Mouse (Mus musculus): ENCODE results near the gene Kdm4b. TPM values are rescaled to one million over a fixed set of nuclear protein-coding genes. Genes with fewer than 3 reads are reported as not detected.

Gene Kdm4b
- total RNA-seq (2017) = 27.2 and 29.6 TPM in 2 replicates

DNA sequence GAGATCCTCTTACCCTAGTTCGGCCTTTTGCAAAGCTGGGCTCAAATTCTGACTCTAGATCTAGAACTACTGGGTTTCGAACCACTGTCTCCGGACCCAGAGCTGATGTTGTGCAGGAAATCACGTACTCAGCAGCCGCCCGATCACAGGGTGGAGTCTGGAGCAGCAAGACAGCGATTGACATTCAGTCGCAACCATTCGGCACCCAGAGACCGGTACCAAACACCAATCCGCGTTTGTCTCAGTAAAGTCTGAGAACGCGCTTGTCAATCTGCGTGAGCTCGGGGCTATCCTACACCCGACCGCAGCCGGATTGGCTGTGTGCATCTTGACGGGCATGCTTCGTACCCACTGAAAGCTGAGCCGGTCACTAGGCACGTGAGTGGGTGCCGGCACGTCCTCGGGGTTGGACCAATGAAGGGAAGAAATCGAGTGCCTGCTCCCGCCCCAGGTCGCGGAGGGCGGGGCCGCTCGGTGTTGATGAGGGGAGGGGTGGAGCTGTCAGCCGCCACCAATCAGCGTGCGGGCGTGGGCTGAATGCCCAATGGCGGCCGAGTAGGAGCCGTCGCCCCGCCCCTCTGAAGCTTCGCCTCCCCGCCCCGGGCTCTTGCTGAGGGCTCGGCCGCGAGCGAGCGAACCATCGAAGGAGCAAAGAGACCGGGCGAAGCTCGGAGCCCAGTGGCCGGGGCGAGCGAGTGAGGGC, at the start of gene Kdm4b:
Gene Kdm4b (plus strand): TSS at position 613 of the 703 bp plus-strand sequence.
- ATAC-seq (ENCODE audit: extremely low read depth, insufficient number of reproducible peaks, low FRiP score, poor library complexity, severe bottlenecking) = peak; percentile 93

DNA sequence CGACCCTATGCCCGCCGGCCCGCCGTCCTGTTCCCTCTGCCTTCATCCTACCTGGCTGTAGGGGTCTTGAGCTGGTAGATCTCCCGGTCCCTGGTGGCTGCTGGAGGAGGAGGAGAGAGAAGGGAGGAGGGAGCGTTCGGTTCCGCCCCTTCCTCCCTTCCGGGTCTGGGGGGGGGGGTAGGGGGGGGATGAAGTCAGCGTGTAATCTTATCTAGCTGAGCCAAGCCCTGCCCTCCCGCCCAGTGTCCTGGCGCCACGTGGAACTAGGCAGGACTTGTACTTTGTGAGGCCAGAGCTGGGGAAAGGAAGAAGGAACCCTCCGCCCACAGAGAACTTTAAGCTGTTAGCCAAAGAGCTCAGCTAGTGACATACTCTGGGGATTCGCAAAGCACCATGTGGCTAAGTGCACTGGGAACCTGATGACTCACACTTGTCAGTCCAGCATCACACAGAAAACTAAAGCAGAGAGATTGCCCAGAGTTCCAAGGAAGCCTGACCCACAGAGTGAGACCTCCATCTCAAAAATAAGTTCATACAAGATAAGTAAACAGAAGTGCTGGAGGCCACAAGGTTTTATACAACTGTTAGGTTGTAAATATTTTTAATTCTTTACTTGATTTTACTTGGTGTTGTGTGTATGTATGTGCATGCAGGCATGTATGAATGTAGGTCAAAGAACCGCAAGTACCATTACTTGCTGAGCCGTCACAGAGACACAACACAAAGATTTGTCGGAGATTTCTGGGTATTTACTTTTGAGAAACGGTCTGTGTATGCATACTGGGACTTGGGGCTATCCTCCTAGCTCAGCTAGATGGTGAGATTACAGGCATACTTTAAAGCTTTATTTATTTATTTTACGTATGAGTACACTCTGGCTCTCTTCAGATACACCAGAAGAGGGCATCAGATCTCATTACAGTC, 49.0 kb upstream of the Kdm4b start, which contains the start of gene Ticam1:
Gene Ticam1 (minus strand): TSS at position 144 of the 924 bp plus-strand sequence.
- ATAC-seq (ENCODE audit: extremely low read depth, insufficient number of reproducible peaks, low FRiP score, poor library complexity, severe bottlenecking) = peak; percentile 73

DNA sequence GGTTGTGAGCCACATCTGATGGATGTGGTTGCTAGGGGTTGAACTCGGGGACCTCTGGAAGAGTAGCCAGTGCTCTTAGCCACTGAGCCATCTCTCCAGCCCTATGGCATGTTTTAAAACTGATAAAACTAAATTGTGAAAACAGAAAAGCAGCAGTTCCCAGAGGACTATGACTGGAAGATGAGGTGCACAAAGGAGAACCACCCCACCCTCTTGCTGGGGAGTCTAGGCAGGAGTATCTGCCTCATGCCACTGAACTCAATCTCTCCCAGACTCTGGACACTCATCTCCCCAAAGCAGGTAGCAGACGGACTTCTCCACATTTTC, 48.3 kb upstream of the Kdm4b start:
- ATAC-seq (ENCODE audit: extremely low read depth, insufficient number of reproducible peaks, low FRiP score, poor library complexity, severe bottlenecking) = no peak

DNA sequence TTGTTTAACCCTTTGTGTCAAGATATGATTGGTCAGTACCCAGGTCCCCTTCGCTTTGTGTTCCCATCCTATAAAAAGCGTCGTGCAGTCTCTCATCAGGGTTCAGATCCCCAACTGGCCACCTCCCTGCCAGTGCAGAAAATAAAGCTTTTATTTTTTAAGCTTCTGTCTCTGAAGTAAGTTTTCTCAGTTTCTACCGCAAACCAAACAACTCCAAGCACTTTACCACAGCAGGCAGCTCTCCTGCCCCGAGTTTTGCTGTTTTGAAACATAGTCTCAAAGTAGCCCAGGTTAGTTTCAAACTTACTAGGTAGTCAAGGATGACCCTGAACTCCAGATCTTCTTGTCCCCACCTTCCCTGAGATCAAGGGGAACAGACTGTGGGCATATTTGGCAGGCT, 47.5 kb upstream of the Kdm4b start:
- no peak for ATAC-seq (ENCODE audit: extremely low read depth, insufficient number of reproducible peaks, low FRiP score, poor library complexity, severe bottlenecking)

DNA sequence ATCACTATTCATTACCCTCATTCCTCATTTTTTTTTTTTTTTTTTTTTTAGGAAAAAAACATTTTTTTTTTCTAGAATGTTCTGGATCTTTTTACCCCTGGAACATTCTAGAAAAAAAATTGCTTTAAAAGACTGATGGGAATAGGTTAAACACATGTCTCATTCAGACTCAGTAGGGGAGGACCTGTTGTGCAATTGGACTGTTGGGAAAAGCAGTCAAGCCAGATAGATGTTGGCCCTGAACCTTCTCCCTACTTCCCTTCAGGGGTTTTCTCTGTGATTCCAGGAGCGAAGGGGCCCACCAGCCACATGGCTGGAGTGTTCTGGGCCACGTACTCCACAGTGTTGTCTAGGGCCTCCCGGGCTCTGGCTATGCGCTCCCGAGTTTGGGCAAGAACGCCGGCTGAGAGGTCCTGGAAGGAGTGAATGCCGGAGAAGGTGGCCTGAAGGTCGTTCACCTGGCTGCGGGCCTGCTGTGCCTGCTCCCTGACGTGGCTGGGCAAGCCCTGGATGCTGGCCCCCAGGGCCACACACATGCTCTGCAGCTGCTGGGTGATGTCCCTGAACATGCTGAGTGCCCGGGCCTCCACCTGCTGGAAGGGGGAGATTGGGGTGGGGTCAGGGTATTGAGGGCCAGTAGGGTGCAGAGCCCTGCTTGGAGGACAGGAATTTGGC, 46.2 kb upstream of the Kdm4b start:
- ATAC-seq (ENCODE audit: extremely low read depth, insufficient number of reproducible peaks, low FRiP score, poor library complexity, severe bottlenecking) = no peak

DNA sequence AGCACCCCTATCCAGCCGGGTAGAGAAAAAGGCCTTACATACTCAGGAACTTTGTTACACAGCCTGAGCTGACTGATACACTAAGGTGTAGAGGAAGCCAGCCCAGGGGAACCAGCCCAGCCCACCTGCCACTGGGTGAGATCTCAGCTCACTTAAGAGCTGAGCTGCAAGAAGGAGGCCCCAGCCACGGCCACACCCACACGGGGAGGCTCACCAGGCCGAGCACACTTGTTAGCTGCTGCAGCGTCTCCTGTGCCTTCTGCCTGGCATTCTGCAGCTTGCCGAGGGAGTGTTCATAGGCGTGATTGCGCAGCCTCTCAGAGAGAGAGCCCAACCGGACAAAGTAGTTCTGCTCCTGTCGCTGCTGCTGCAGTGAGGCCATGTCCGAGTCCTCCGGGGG, 44.7 kb upstream of the Kdm4b start:
- ATAC-seq (ENCODE audit: extremely low read depth, insufficient number of reproducible peaks, low FRiP score, poor library complexity, severe bottlenecking) = no peak

DNA sequence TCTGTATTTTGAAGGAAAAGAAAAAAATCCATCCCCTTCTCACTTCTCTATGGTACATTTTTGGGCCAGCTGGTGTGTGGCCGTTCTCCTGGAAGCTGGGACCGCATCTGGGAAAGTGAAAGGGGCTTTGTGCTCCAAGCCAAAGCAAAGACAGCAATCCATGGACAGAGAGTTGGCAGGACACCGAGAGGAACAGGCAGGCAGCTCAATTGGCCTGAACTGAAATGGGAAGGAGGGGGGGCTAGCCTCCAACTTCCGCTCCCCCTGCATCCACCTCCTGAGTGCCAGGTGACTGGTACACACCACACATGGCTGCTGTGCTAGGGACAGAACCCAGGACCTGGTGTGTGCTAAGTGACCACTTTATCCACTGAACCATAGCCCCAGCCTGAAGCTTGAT, 43.1 kb upstream of the Kdm4b start:
- no peak for ATAC-seq (ENCODE audit: extremely low read depth, insufficient number of reproducible peaks, low FRiP score, poor library complexity, severe bottlenecking)

DNA sequence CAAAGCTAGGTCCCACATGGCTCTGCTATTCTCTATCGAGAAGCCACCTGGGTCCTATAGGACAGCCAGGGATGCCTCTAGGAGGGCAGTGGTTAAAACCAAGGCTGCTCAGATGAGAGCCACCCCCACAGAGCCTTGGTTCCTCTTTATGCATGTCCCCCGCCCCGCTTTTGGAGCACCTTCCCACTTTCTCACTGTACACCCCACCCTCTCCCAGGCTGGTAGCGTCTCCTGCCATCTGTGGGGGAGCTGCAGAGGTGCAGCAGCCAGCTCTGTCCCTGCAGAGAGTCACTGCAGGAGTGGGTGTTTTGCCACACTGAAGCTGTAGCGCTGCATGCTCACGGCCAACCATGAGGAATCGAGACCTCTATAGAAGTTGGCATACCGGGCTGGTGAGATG, 42.5 kb upstream of the Kdm4b start:
- ATAC-seq (ENCODE audit: extremely low read depth, insufficient number of reproducible peaks, low FRiP score, poor library complexity, severe bottlenecking) = no peak

DNA sequence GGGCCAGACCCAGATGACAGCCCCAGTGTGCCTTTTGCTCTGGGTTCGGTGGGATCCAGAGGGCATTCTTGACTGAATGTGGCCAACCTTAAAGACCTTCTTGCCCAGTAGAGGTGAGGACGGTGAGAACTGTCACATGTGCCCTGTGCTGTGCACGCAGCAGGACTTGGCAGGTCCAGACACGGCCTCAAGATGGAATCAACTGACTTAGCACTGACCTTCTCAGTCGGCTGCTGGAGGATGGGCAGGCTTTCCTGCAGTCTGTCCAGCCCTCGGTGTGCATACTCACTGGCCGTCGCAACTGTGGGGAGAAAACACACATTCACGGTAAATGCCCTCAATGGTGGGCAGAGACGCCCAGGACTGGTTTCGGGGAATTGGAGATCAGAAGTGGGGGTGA, 39.9 kb upstream of the Kdm4b start:
- no peak for ATAC-seq (ENCODE audit: extremely low read depth, insufficient number of reproducible peaks, low FRiP score, poor library complexity, severe bottlenecking)

DNA sequence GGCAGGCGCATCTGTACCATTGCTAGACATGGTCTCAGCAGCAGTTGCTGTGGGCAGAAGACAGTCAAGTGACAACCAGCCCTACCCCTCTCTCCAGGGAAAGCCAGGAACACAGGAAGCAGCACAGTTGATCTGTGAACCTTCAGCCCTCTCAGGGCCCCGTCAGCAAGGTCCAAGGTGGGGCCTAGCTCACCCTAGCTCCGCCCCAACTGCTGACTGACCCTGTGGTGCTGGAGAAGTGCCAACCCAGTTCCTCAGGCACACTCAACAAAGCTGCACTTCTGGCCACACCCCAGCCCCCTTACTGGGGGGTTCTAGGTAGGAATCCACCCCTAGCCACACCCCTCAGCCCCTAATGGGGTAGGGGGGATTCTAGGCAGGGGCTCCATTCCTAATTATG, 38.0 kb upstream of the Kdm4b start:
- ATAC-seq (ENCODE audit: extremely low read depth, insufficient number of reproducible peaks, low FRiP score, poor library complexity, severe bottlenecking) = no peak

DNA sequence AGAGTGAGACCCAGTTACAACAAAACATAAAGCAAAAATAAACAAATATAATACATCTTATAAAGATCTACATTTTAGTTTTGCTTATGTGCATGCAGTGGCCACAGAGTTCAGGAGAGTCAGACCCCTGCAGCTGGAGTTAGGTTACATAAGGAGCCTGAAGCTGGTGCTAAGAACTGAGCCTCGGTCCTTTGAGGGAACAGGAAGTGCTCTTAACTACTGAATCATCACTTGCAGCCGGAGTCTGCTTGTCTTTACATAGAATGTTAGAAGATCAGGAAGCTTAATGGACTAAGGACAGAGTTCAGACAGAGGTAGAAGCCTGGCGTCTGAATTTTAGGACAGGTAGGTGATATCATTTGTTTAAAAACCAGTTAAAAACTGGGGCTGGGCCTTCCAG, 37.0 kb upstream of the Kdm4b start:
- no peak for ATAC-seq (ENCODE audit: extremely low read depth, insufficient number of reproducible peaks, low FRiP score, poor library complexity, severe bottlenecking)

DNA sequence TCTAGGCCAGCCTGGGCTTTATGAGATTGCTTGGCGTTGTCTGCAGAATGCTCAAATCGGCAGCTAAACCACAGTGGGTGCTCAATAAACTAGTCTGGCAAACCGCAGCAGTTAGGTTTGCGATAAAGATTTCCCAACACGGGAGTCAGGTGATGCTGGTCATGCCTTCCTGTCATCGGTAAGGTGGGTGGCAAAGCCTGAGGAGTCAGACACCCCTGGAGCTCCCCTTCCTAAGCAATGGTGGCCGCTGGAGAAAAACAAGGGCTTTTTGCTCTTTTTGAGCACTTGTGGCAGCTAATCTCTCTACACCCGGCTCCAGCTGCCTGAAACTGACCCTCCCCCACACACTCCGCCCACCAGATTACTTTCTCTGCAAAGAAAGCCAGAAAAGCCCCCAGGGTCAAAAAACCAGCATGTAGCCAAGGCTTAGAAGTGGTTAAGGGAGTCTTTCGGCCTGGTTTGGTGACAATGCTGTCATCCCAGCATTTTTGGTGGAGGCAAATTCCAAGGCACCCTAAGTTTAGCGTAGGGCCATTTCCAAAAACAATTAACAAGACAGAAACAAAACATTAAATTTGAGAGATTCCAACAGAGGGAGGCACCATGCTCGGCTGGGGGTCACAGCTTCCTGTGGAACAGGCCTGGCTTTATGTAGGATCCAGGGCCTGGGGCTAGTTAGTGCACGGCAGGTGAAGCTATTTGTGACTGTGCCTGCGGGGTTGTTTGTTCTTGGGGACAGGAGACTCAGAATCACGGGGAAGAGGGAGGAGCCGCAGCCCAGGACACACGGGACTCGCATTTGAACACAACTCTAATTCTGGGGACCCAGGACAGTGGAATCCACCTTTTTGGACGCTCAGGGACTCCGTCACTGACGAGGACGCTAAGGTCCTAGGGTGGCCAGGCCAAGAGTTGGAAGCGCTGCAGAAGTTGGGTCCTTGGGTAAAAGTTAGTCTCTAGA, 36.2 kb upstream of the Kdm4b start:
- no peak for ATAC-seq (ENCODE audit: extremely low read depth, insufficient number of reproducible peaks, low FRiP score, poor library complexity, severe bottlenecking)

DNA sequence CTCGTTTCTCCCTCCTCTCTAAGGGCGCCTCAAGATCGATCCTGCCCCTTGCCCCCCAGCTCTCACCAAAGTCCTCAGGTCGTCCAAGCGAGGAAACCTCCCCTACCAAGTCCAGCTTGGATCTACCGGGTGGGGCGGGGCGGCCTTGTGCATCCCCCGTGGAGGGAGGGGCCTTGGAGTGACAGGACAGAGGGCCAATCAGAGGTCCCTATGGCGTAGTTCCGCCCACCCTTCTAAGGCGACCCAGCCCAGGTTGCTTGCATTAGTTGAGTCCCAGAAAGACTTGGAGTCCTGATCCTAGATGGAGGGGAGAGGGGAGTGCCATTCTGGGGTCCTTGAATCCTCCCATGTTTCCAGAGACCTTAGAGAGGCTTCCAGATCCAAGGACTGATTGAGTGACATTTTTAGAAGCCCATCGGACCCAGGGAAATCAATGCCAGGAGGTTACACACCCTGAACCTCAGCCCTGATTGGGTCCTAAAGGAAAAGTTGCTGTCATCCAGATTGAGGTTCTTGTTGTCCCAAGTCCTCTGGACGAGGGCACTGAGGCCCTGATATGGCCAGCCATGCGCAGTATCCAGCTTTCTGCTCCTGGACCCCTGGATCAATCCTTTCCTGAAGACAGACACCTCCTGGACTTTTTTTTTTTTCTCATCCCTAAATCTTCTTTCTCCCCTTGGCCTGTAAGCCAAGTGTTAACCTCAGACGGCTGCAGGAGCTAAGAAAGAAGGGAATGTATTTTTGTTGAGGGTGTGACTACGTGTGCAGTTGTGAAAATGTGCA, 35.3 kb upstream of the Kdm4b start:
- ATAC-seq (ENCODE audit: extremely low read depth, insufficient number of reproducible peaks, low FRiP score, poor library complexity, severe bottlenecking) = peak; percentile 72

DNA sequence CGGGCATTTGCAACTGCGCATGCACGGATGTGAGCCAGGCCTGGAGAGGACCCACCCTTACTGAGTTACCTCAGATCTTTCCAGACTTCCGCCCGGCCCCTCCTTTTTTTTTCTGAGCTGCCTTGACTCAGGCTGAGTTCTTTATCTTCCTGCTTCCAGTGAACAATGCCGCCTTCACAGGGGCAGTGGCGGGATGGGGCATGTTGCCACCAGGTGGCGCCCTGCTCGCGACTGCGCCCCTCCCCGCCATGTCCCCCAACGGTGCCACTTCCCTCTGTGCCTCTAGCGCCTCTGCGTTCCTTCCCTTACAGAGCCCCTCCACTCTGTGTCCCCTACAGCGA, 34.7 kb upstream of the Kdm4b start:
- peak; percentile 69 for ATAC-seq (ENCODE audit: extremely low read depth, insufficient number of reproducible peaks, low FRiP score, poor library complexity, severe bottlenecking)

DNA sequence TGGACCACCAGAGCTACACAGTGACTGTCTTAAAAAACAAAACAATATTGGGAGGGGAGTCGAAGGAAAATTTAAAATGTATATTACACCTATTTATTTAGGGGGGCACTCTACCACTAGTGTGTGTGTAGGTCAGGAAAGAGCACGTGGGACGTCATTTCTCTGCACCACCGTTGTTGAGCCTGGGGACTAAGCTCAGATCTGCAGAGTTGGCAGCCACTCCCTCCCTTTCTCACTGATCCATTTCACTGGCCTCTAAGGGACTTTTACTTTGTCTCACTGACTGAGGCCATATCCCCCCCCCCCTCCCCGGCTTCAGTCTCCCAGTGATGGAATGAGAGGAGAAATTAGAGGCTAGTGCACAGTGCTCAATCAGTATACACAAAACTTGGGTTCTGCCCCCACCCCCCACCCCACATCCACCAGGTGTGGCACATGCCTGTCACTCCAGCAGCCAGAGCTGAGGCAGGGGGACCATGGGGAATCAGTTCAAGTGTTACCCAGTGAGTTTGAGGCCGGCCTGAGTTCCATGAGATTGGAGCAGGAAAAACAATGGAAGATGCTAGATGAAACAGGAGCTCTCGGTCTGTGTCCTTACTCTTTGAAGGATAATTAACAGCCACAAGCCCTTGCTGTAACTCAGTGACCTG, 33.9 kb upstream of the Kdm4b start:
- ATAC-seq (ENCODE audit: extremely low read depth, insufficient number of reproducible peaks, low FRiP score, poor library complexity, severe bottlenecking) = no peak

DNA sequence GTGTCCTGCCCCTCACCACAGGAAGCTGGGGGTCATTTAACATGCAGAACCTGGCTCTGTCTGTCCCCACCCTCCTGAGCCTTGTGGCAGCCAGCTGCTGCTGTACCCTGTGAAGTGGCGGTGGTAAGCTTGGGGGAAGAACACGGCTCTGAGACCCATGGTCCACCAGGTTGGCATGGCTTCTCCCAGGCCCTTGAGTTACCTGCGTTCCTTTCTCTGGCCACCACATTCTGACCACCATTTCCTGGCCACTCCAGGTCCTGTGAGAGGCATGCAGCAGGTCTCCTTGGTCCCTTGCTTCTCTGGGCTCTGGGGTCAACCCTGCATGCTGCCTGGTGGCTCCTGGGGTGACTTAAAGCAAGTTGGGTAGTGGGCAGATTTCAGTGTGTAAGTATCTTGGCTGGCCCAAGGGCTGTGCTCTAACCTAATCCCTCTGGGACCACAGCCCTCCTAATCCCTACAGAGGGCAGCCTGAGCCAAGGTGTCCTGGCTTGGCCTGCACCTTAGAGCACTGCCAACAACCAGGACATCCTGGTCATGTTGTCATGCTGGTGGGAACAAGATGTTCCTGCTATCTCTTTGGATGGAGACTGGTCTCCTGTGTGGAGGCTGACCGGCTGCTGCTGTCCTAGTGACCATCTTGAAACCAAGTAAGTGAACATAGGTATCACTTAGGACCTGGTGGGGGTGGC, 33.2 kb upstream of the Kdm4b start, which contains the start of gene Plin3:
Gene Plin3 (minus strand): TSS at position 343 of the 692 bp plus-strand sequence.
- no peak for ATAC-seq (ENCODE audit: extremely low read depth, insufficient number of reproducible peaks, low FRiP score, poor library complexity, severe bottlenecking)

DNA sequence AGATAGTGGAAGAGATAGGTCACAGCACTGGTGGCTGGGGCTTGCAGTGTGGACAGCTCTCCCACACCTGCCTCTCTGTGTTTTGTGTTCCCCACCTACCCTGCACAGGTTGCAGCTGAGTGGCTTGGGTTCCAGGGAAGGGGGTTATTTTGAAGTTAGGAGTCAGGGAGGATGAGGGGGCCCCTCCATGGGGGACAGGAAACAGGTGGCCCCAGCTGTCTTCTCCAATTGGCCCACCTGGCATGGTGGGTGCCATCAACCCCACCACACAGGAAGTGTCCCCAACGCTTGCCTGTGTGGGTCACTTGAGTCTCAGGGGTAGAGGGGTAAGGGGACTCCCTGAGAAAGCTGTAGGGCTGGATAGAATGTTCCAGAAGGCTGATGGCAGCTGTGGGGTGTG, 32.6 kb upstream of the Kdm4b start:
- ATAC-seq (ENCODE audit: extremely low read depth, insufficient number of reproducible peaks, low FRiP score, poor library complexity, severe bottlenecking) = no peak

Data from neutrophil, adult 5-6 weeks (primary cell).